Mouse (Mus musculus) lung, postnatal 0 days (tissue): ENCODE data around the gene Prph. TPM values are rescaled to one million over a fixed set of nuclear protein-coding genes. Genes with fewer than 3 reads are reported as not detected.
"Not testable (repeated sequence)": the region's sequence is repeated elsewhere in the genome, so short reads cannot be mapped to it uniquely, and the experiment has no call there.

ENCODE experiments used
- ATAC-seq: fragments of 200-750 bp; cut with Nextera tagmentation; 2 replicates; pipeline ENCODE4 v1.8.0; 2017; ENCODE audit warnings: moderate library complexity
- DNase-seq: peaks from one replicate; pipeline ENCODE4 v3.0.0-alpha.2; 2016; ENCODE audit warnings: low spot score
- H3K27ac ChIP-seq: fragments of 300-500 bp; sonication (generic); 2 replicates; pipeline ENCODE4 v1.5.1; 2014; ENCODE audit warnings: antibody characterized with exemption, mild to moderate bottlenecking, low read length, mixed read lengths
- H3K27me3 ChIP-seq: fragments of 300-500 bp; sonication (generic); replicated peaks from 2 replicates; pipeline ENCODE4 v1.6.1; 2014; ENCODE audit warnings: low read length, mixed read lengths; ENCODE audit not compliant: insufficient read depth
- H3K36me3 ChIP-seq: fragments of 300-500 bp; sonication (generic); 2 replicates; pipeline ENCODE4 v1.6.1; 2014; ENCODE audit warnings: low read length, mixed read lengths; ENCODE audit not compliant: insufficient read depth
- H3K4me1 ChIP-seq: fragments of 300-500 bp; sonication (generic); 2 replicates; pipeline ENCODE4 v1.6.1; 2014; ENCODE audit warnings: antibody characterized with exemption, low read depth, low read length, mixed read lengths; ENCODE audit not compliant: insufficient read depth
- H3K4me2 ChIP-seq: fragments of 300-500 bp; sonication (generic); replicated peaks from 2 replicates; pipeline ENCODE4 v1.6.1; 2014; ENCODE audit warnings: low read depth, mild to moderate bottlenecking, low read length, moderate library complexity, mixed read lengths
- H3K4me3 ChIP-seq: fragments of 300-500 bp; sonication (generic); 2 replicates; pipeline ENCODE4 v1.5.1; 2014; ENCODE audit warnings: low read depth, low read length
- H3K9ac ChIP-seq: fragments of 300-500 bp; sonication (generic); replicated peaks from 2 replicates; pipeline ENCODE4 v1.6.1; 2014; ENCODE audit warnings: low read depth, mild to moderate bottlenecking
- H3K9me3 ChIP-seq: fragments of 300-500 bp; sonication (generic); 2 replicates; pipeline ENCODE4 v1.6.1; 2016; ENCODE audit warnings: low read length, mixed read lengths
- CTCF ChIP-seq: IDR thresholded peaks from 2 replicates; pipeline ENCODE4 v1.5.1; 2016; ENCODE audit warnings: antibody characterized with exemption, mild to moderate bottlenecking
- EP300 ChIP-seq: IDR thresholded peaks from 2 replicates; pipeline ENCODE4 v1.6.1; 2016; ENCODE audit warnings: antibody characterized with exemption, mild to moderate bottlenecking, control low read depth
- WGBS: fragments of 180-500 bp; shearing (Covaris S2); extraction: QIAGEN DNeasy Blood & Tissue Kit; methylation state at CpG from one replicate; pipeline ENCODE4 v1.1.7; 2014; 5-methylcytosine and 5-hydroxymethylcytosine counted together
- polyA plus RNA-seq: library from polyadenylated mRNA; unstranded; fragments of >200 nt; fragmentation: Nextera tagmentation; extraction: Ambion mirVana; gene quantifications from 2 replicates; pipeline ENCODE4 v1.2.1, GENCODE M21; 2015

Prph gene
- polyA plus RNA-seq, 1 experiment from 2014 or later = 0.42 TPM

DNA sequence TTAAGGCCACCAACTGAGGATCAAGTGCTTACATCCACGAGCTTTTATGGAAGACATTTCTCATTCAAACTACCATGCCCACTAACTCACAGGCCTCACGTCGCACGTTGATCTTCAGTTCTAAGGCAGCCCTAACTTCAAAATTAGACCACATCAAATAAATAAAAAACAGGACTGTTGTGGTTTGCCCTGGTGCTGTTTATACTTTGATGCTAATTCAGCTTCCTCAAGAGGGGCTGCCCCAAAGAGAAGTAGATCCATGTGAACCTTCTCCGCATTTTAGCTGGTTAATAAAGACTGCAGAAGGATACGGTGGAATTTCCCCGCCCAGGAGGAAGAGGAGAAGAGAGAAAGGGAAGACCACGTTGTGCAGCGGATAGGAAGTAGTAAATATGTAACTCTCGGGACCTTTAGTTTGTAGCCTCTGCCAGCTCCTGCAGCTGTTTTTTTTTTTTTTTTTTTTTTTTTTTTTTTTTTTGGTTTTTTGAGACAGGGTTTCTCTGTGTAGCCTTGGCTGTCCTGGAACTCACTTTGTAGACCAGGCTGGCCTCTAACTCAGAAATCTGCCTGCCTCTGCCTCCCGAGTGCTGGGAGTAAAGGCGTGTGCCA lies 10.7 kb downstream of the Prph start:
- Histone ChIP-seq H3K27me3 (0 out of 2 replicates have a peak, but pooled peaks cover 3% of the 10 kb centered on the region), H3K9ac (no peak overlapping the region), H3K36me3 (no peaks in the 10 kb centered on the region), H3K4me1 (no peaks in the 10 kb centered on the region), H3K27ac (no peak overlapping the region), H3K4me2 (no peak overlapping the region), H3K9me3 (no peaks in the 10 kb centered on the region), H3K4me3 (no peak overlapping the region)
- ATAC-seq (no peak), DNase-seq (no peak)
- 64% methylated on average over 12 of the region's 12 CpGs for WGBS
- TF ChIP-seq EP300 = no peak
- no peak for TF ChIP-seq CTCF

DNA sequence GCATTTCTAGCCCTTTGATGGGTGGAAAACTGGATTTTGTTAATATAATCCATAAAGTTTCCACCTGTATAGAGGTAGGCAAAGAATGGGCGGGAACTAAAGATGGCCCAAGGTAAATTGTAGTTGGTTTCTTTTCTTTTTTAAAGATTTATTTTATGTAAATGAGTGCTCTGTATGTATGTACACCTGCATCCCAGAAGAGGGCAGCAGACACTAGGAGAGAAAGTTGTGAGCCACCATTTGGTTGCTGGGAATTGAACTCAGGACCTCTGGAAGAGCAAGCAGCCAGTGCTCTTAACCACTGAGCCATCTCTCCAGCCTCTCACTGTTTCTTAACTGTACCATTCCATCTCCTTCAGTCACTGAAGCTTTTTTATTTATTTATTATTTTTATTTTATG lies 17.0 kb downstream of the Prph start:
- 87% methylated on average over 1 of the region's 1 CpGs for WGBS
- Histone ChIP-seq H3K4me2 (no peak overlapping the region), H3K27ac (no peak overlapping the region), H3K4me3 (no peak overlapping the region), H3K4me1 (peaks cover 9% of the 10 kb centered on the region; the same call in 1 of the 2 replicates), H3K36me3 (no peaks in the 10 kb centered on the region), H3K27me3 (no peaks in the 10 kb centered on the region), H3K9ac (no peak overlapping the region), H3K9me3 (no peaks in the 10 kb centered on the region)
- ATAC-seq = no peak
- DNase-seq = no peak
- TF ChIP-seq EP300 = no peak
- TF ChIP-seq CTCF = peak; percentile 19; the same call in 1 of the 2 replicates

DNA sequence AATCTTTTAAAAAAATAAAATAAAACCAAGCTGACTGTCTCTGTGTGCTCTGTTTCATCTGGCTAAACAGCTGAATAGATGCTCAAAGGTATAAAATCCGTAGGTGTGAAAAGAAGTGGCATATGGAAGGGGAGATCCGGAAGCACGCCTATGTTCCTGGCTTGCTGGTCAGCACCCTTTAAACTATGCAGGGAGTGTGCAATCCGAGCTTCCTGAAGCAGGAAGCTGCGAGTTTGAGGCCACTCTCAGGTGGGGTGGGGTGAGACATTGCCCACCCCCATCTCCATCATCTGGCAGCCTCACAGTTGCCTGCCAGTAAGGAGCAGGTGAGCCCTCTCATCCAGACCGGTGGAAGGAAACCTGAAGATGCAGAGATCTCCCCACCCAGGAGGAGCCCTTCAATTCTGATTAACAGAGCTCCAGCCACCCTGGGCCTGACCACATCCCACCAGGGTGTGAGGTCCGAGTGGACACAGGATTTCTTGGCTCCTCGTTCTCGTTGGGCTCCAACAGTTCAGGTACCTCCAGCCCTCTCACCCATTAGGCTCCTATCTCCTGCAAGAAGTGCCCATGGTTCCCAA lies 19.1 kb downstream of the Prph start, which contains the start of gene Troap:
TSS of gene Troap (plus strand) at position 557 of the 581 bp plus-strand sequence.
- WGBS = 20% methylated on average over 9 of the region's 9 CpGs
- H3K27ac ChIP-seq = peak within 1 kb of the TSS; percentile 95
- DNase-seq (no peak), ATAC-seq (peak; percentile 36)
- no peaks in the 10 kb centered on the region for H3K36me3 ChIP-seq
- H3K9ac ChIP-seq = peak within 1 kb of the TSS; percentile 70
- TF ChIP-seq EP300 = no peak
- no peak for TF ChIP-seq CTCF
- peaks cover 9% of the 10 kb centered on the region; the same call in 1 of the 2 replicates for H3K4me1 ChIP-seq
- H3K9me3 ChIP-seq = no peaks in the 10 kb centered on the region
- peak within 1 kb of the TSS; percentile 78 for H3K4me2 ChIP-seq
- H3K27me3 ChIP-seq = no peaks in the 10 kb centered on the region
- H3K4me3 ChIP-seq = peak within 1 kb of the TSS; percentile 42

DNA sequence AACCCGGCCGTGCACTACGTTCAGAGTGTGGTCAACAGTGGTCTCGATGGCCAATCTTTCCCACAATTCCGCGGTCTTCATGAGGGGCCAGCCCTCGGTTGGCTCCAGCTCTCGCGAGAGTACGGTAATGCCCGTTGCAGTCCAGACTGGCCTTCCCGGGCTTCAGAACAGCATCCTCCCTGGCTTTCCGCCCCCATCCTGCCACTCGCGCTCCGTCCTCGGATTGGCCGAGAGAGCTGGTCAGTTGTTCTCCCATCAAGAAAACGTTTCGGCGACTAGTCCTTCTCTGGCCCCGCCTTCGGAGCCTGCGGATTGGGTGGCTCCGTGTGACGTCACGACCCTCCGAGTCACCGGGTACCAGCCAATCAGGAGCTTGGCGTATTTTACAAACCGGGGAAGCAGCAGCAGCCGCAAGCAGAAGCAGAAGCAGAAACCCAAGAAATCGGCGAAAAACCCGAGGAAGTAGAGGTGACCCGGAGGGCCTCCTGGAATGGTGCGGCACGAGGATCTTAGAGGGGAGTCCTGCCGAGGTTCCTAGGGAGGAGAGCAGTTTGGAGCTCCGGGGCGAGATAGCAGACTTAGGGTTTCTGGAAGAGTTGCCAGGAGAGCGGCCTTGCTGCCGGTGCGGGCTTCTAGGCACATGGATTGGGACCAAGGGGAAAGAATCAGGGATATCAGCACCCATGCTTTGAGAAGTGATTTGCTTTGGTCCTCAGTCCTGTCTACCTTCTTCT lies 19.8 kb downstream of the Prph start:
- DNase-seq (peak; percentile 99), ATAC-seq (peak; percentile 99)
- peaks cover 9% of the 10 kb centered on the region; the same call in 1 of the 2 replicates for H3K4me1 ChIP-seq
- peak overlapping the region; percentile 95 for H3K27ac ChIP-seq
- WGBS = under 1% methylated on average over 44 of the region's 44 CpGs
- no peaks in the 10 kb centered on the region for H3K36me3 ChIP-seq
- H3K4me3 ChIP-seq = peak overlapping the region; percentile 42
- peak overlapping the region; percentile 78 for H3K4me2 ChIP-seq
- TF ChIP-seq CTCF (no peak), EP300 (no peak)
- no peaks in the 10 kb centered on the region for H3K27me3 ChIP-seq
- peak overlapping the region; percentile 70 for H3K9ac ChIP-seq
- no peaks in the 10 kb centered on the region for H3K9me3 ChIP-seq

DNA sequence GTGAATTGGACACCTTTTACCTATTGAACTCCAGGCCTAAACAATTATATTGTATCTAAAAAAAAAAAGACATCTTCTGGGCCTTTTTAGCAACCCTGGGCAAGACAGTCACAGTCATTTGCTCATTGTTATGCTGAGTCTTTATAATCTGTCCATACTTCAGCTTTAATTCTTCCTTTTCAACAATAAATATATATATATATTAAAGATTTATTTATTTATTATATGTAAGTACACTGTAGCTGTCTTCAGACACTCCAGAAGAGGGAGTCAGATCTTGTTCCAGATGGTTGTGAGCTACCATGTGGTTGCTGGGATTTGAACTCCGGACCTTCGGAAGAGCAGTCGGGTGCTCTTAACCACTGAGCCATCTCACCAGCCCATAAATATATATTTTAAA lies 21.0 kb downstream of the Prph start:
- H3K9ac ChIP-seq, H3K27me3 ChIP-seq, H3K27ac ChIP-seq, DNase-seq, H3K36me3 ChIP-seq, H3K4me3 ChIP-seq, H3K4me1 ChIP-seq, ATAC-seq, H3K9me3 ChIP-seq, H3K4me2 ChIP-seq: not testable (repeated sequence)
- WGBS = 98% methylated on average over 3 of the region's 3 CpGs

DNA sequence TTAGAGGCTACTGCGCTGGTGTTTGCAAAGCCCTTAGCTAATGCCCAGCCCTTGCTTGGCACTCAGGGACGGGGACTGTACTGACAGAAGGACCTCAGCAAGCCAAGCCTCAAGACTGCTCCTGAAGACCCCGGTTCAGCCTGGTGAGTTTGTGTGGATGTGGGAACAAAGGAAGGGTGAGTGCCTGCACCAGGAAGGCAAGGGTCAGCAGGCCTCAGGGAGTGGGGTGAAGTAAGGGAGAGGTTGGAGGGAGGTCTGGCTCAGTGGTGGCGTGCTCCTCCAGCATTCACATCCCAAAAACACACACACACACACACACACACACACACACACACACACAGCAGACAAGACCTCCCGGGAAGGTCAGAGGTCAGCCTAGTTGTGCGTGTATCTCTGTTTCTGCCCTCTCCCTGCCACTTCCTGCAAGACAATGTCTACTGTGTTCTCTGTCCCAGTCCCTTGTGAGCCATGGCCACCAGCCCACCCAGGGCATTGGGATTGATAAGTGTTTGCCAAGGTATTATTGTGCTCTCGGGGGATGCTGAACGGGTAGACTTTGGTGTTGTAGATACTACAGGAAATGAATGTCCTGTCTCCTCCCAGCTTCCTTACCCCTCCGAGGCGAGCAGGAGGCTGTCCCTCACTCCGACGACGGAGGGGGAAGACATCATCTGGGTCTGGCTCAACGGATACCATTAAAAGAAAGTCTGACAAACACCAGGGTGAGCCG lies 23.4 kb downstream of the Prph start:
- H3K36me3 ChIP-seq = no peaks in the 10 kb centered on the region
- H3K27me3 ChIP-seq = no peaks in the 10 kb centered on the region
- 65% methylated on average over 14 of the region's 15 CpGs for WGBS
- H3K4me2 ChIP-seq = no peak overlapping the region
- ATAC-seq = no peak
- no peak overlapping the region for H3K9ac ChIP-seq
- H3K4me3 ChIP-seq = no peak overlapping the region
- no peak for DNase-seq
- H3K27ac ChIP-seq = no peak overlapping the region
- H3K4me1 ChIP-seq = peaks cover 9% of the 10 kb centered on the region; the same call in 1 of the 2 replicates
- H3K9me3 ChIP-seq = no peaks in the 10 kb centered on the region
- TF ChIP-seq EP300 (no peak), CTCF (no peak)
